Mouse (Mus musculus) ovary, postnatal 14 days (tissue): ENCODE results near the gene Brms1.
A peak's percentile ranks its signal among the peaks of the same experiment; 100 is the strongest.

Source experiments
- DNase-seq: peaks from one replicate; pipeline ENCODE4 v3.0.0; 2022; ENCODE audit warnings: low spot score

Gene Brms1

GRCm38 (mm10) chr19:5092083-5092482 lies 50.9 kb downstream of the Brms1 start:
- no peak for DNase-seq

- DNase-seq = no peak
These were observed 52.5 kb downstream of the Brms1 start for GRCm38 (mm10) chr19:5093481-5094242.

- DNase-seq = peak; percentile 92
These were observed 53.1 kb downstream of the Brms1 start for GRCm38 (mm10) chr19:5094243-5094632.

- no peak for DNase-seq
These were observed 53.7 kb downstream of the Brms1 start for GRCm38 (mm10) chr19:5094746-5095417.

GRCm38 (mm10) chr19:5095887-5096474 lies 54.8 kb downstream of the Brms1 start:
- DNase-seq = no peak

- no peak for DNase-seq
These were observed 56.6 kb downstream of the Brms1 start for GRCm38 (mm10) chr19:5097521-5098362.

GRCm38 (mm10) chr19:5098363-5099143 lies 57.4 kb downstream of the Brms1 start, which contains the start of gene Cnih2:
Gene Cnih2 (minus strand): TSS chr19:5098521.
- DNase-seq = peak; percentile 55
